Mouse (Mus musculus) kidney, postnatal 25 days (tissue): ENCODE results near the gene Castor1.
A peak's percentile ranks its signal among the peaks of the same experiment; 100 is the strongest.

Experiments
- DNase-seq, 2 experiments: peaks; one replicate each; pipeline ENCODE4 v3.0.0; 2021; ENCODE audit warnings: mixed read lengths in 2 of 2

Castor1 gene

GRCm38 (mm10) chr11:4264066-4264465 is 46.0 kb downstream of the Castor1 start:
- peak in 1 of 2 experiments; percentile 50 for DNase-seq

GRCm38 (mm10) chr11:4266271-4267201 is 48.5 kb downstream of the Castor1 start:
- DNase-seq, result peak; percentile 51 to 75

GRCm38 (mm10) chr11:4267202-4267578 is 49.2 kb downstream of the Castor1 start:
- no peak for DNase-seq

GRCm38 (mm10) chr11:4268500-4268899 is 50.5 kb downstream of the Castor1 start:
- no peak for DNase-seq

GRCm38 (mm10) chr11:4270744-4271459 is 52.9 kb downstream of the Castor1 start:
- no peak for DNase-seq

- no peak for DNase-seq
Observed at GRCm38 (mm10) chr11:4271544-4271943, 53.5 kb downstream of the Castor1 start.
